Mouse (Mus musculus) embryonic facial prominence, embryonic 15.5 days (tissue): Measurements from ENCODE around the gene Slc6a17. TPM values are rescaled to one million over a fixed set of nuclear protein-coding genes. Genes with fewer than 3 reads are reported as not detected.

ENCODE experiments used
- ATAC-seq: fragments of 200-750 bp; cut with Nextera tagmentation; 2 replicates; pipeline ENCODE4 v1.8.0; 2017; ENCODE audit warnings: low read depth, moderate TSS enrichment; ENCODE audit not compliant: insufficient number of reproducible peaks, low FRiP score, low TSS enrichment
- H3K27ac ChIP-seq: fragments of 300-500 bp; sonication (generic); replicated peaks from 2 replicates; pipeline ENCODE4 v1.5.1; 2015; ENCODE audit warnings: mild to moderate bottlenecking, inconsistent platforms
- H3K27me3 ChIP-seq: fragments of 300-500 bp; sonication (generic); 2 replicates; pipeline ENCODE4 v1.6.1; 2015; ENCODE audit warnings: inconsistent platforms
- H3K36me3 ChIP-seq: fragments of 300-500 bp; sonication (generic); 2 replicates; pipeline ENCODE4 v1.6.1; 2015; ENCODE audit warnings: mild to moderate bottlenecking, inconsistent platforms
- H3K4me1 ChIP-seq: fragments of 300-500 bp; sonication (generic); 2 replicates; pipeline ENCODE4 v1.6.1; 2015; ENCODE audit warnings: inconsistent platforms
- H3K4me2 ChIP-seq: fragments of 300-500 bp; sonication (generic); replicated peaks from 2 replicates; pipeline ENCODE4 v1.6.1; 2015; ENCODE audit warnings: mild to moderate bottlenecking, inconsistent platforms
- H3K4me3 ChIP-seq: fragments of 300-500 bp; sonication (generic); replicated peaks from 2 replicates; pipeline ENCODE4 v1.5.1; 2015; ENCODE audit warnings: mild to moderate bottlenecking, inconsistent platforms
- H3K9ac ChIP-seq: fragments of 300-500 bp; sonication (generic); 2 replicates; pipeline ENCODE4 v1.6.1; 2015; ENCODE audit warnings: inconsistent platforms
- H3K9me3 ChIP-seq: fragments of 300-500 bp; sonication (generic); replicated peaks from 2 replicates; pipeline ENCODE4 v1.6.1; 2016; ENCODE audit warnings: inconsistent platforms
- WGBS: fragments of 180-500 bp; shearing (Covaris S2); methylation state at CpG from one replicate; pipeline ENCODE4 v1.1.7; 2015; 5-methylcytosine and 5-hydroxymethylcytosine counted together
- polyA plus RNA-seq: library from polyadenylated mRNA; unstranded; fragments of >200 nt; fragmentation: Nextera tagmentation; extraction: Ambion mirVana; gene quantifications from 2 replicates; pipeline ENCODE4 v1.2.1, GENCODE M21; 2015

Slc6a17 gene
- polyA plus RNA-seq, 1 experiment from 2014 or later = 6.7 TPM

- no peaks in the 10 kb centered on the region for H3K36me3 ChIP-seq
- H3K9ac ChIP-seq = no peak overlapping the region
- no peaks in the 10 kb centered on the region for H3K27me3 ChIP-seq
- no peak overlapping the region for H3K27ac ChIP-seq
- no peak overlapping the region for H3K4me3 ChIP-seq
- H3K4me2 ChIP-seq = no peak overlapping the region
- no peaks in the 10 kb centered on the region for H3K9me3 ChIP-seq
- 74% methylated on average over 5 of the region's 5 CpGs for WGBS
- peaks cover 8% of the 10 kb centered on the region; the same call in 1 of the 2 replicates for H3K4me1 ChIP-seq
- ATAC-seq = no peak
Measured at GRCm38 (mm10) chr3:107545278-107545677, 27.5 kb upstream of the Slc6a17 start.

- Histone ChIP-seq H3K27me3 (no peaks in the 10 kb centered on the region), H3K27ac (no peak overlapping the region), H3K9ac (no peak overlapping the region), H3K4me3 (no peak overlapping the region), H3K4me2 (no peak overlapping the region), H3K9me3 (no peaks in the 10 kb centered on the region), H3K36me3 (no peaks in the 10 kb centered on the region), H3K4me1 (peaks cover 3% of the 10 kb centered on the region; the same call in 1 of the 2 replicates)
- ATAC-seq = no peak
- WGBS = 52% methylated on average over 8 of the region's 8 CpGs
Measured at GRCm38 (mm10) chr3:107543158-107544080, 25.6 kb upstream of the Slc6a17 start.

GRCm38 (mm10) chr3:107542584-107542983 lies 24.8 kb upstream of the Slc6a17 start:
- H3K27ac ChIP-seq = no peak overlapping the region
- H3K4me2 ChIP-seq = no peak overlapping the region
- H3K27me3 ChIP-seq = no peaks in the 10 kb centered on the region
- 50% methylated on average over 4 of the region's 4 CpGs for WGBS
- H3K4me1 ChIP-seq = peaks cover 4% of the 10 kb centered on the region; the same call in 1 of the 2 replicates
- H3K4me3 ChIP-seq = no peak overlapping the region
- no peak for ATAC-seq
- H3K36me3 ChIP-seq = no peaks in the 10 kb centered on the region
- no peak overlapping the region for H3K9ac ChIP-seq
- no peaks in the 10 kb centered on the region for H3K9me3 ChIP-seq

GRCm38 (mm10) chr3:107537504-107537889 lies 19.7 kb upstream of the Slc6a17 start:
- Histone ChIP-seq H3K27ac (no peak overlapping the region), H3K36me3 (no peaks in the 10 kb centered on the region), H3K27me3 (no peaks in the 10 kb centered on the region), H3K9me3 (no peaks in the 10 kb centered on the region), H3K4me1 (peaks cover 9% of the 10 kb centered on the region), H3K4me3 (peak overlapping the region; percentile 29; the same call in 1 of the 2 replicates), H3K4me2 (peak overlapping the region; percentile 57), H3K9ac (no peak overlapping the region)
- 12% methylated on average over 8 of the region's 8 CpGs for WGBS
- ATAC-seq = no peak

- H3K4me3 ChIP-seq = peak overlapping the region; percentile 29
- 4% methylated on average over 17 of the region's 17 CpGs for WGBS
Measured at GRCm38 (mm10) chr3:107536810-107537503, 19.1 kb upstream of the Slc6a17 start.

GRCm38 (mm10) chr3:107534951-107535350 lies 17.1 kb upstream of the Slc6a17 start:
- WGBS = 85% methylated on average over 7 of the region's 7 CpGs

More at GRCm38 (mm10) chr3:107536810-107537503, 19.1 kb upstream of the Slc6a17 start:
- H3K4me1 ChIP-seq = peaks cover 9% of the 10 kb centered on the region
- H3K9ac ChIP-seq = no peak overlapping the region
- ATAC-seq = peak; percentile 76
- H3K4me2 ChIP-seq = peak overlapping the region; percentile 57
- H3K27me3 ChIP-seq = no peaks in the 10 kb centered on the region
- no peak overlapping the region for H3K27ac ChIP-seq
- no peaks in the 10 kb centered on the region for H3K9me3 ChIP-seq
- no peaks in the 10 kb centered on the region for H3K36me3 ChIP-seq

GRCm38 (mm10) chr3:107533532-107533931 lies 15.7 kb upstream of the Slc6a17 start:
- Histone ChIP-seq H3K4me3 (no peak overlapping the region), H3K27me3 (no peaks in the 10 kb centered on the region), H3K4me2 (no peak overlapping the region), H3K9ac (no peak overlapping the region), H3K4me1 (peaks cover 12% of the 10 kb centered on the region), H3K9me3 (no peaks in the 10 kb centered on the region), H3K36me3 (no peaks in the 10 kb centered on the region), H3K27ac (no peak overlapping the region)
- no peak for ATAC-seq
- 68% methylated on average over 4 of the region's 4 CpGs for WGBS

More at GRCm38 (mm10) chr3:107534951-107535350, 17.1 kb upstream of the Slc6a17 start:
- no peak for ATAC-seq
- no peaks in the 10 kb centered on the region for H3K27me3 ChIP-seq
- no peaks in the 10 kb centered on the region for H3K9me3 ChIP-seq
- no peak overlapping the region for H3K27ac ChIP-seq
- H3K9ac ChIP-seq = no peak overlapping the region
- no peaks in the 10 kb centered on the region for H3K36me3 ChIP-seq
- H3K4me3 ChIP-seq = no peak overlapping the region
- peaks cover 9% of the 10 kb centered on the region for H3K4me1 ChIP-seq
- no peak overlapping the region for H3K4me2 ChIP-seq

GRCm38 (mm10) chr3:107530581-107530980 lies 12.8 kb upstream of the Slc6a17 start:
- Histone ChIP-seq H3K9ac (no peak overlapping the region), H3K27me3 (no peaks in the 10 kb centered on the region), H3K4me3 (no peak overlapping the region), H3K9me3 (no peaks in the 10 kb centered on the region), H3K36me3 (no peaks in the 10 kb centered on the region), H3K4me2 (no peak overlapping the region), H3K27ac (no peak overlapping the region), H3K4me1 (peaks cover 10% of the 10 kb centered on the region)
- 81% methylated on average over 5 of the region's 5 CpGs for WGBS
- no peak for ATAC-seq

GRCm38 (mm10) chr3:107529182-107529581 lies 11.4 kb upstream of the Slc6a17 start:
- no peak for ATAC-seq
- Histone ChIP-seq H3K27ac (no peak overlapping the region), H3K9ac (no peak overlapping the region), H3K4me2 (no peak overlapping the region), H3K36me3 (no peaks in the 10 kb centered on the region), H3K4me3 (no peak overlapping the region), H3K27me3 (no peaks in the 10 kb centered on the region), H3K4me1 (peaks cover 10% of the 10 kb centered on the region), H3K9me3 (no peaks in the 10 kb centered on the region)
- 76% methylated on average over 5 of the region's 5 CpGs for WGBS

GRCm38 (mm10) chr3:107528401-107529118 lies 10.7 kb upstream of the Slc6a17 start:
- H3K9me3 ChIP-seq = no peaks in the 10 kb centered on the region
- peaks cover 10% of the 10 kb centered on the region for H3K4me1 ChIP-seq
- ATAC-seq = no peak
- no peaks in the 10 kb centered on the region for H3K27me3 ChIP-seq
- 0 out of 2 replicates have a peak overlapping the region, but pooled peaks have one; percentile 2 for H3K27ac ChIP-seq
- no peak overlapping the region for H3K9ac ChIP-seq
- 20% methylated on average over 9 of the region's 9 CpGs for WGBS
- H3K4me2 ChIP-seq = no peak overlapping the region
- no peak overlapping the region for H3K4me3 ChIP-seq
- no peaks in the 10 kb centered on the region for H3K36me3 ChIP-seq

GRCm38 (mm10) chr3:107524547-107524946 lies 6.7 kb upstream of the Slc6a17 start:
- Histone ChIP-seq H3K27ac (no peak overlapping the region), H3K4me1 (peaks cover 10% of the 10 kb centered on the region), H3K9ac (no peak overlapping the region), H3K4me2 (no peak overlapping the region), H3K4me3 (no peak overlapping the region), H3K9me3 (no peaks in the 10 kb centered on the region), H3K36me3 (no peaks in the 10 kb centered on the region), H3K27me3 (no peaks in the 10 kb centered on the region; the same call in 1 of the 2 replicates)
- 72% methylated on average over 6 of the region's 6 CpGs for WGBS
- no peak for ATAC-seq
